Mouse (Mus musculus) embryonic facial prominence, embryonic 11.5 days (tissue): ENCODE measurements at regions not wholly inside any gene's neighbourhood (a gene's known extent, or its start where the extent isn't known, plus 50 kb on each side); places are given as distances from the start of the nearest gene placed in this dataset.
A peak's percentile ranks its signal among the peaks of the same experiment; 100 is the strongest.
"Not testable (repeated sequence)": the region's sequence is repeated elsewhere in the genome, so short reads cannot be mapped to it uniquely, and the experiment has no call there.

Experiments
- ATAC-seq: fragments of 200-750 bp; cut with Nextera tagmentation; replicated peaks from 2 replicates; pipeline ENCODE4 v1.8.0; 2017; ENCODE audit warnings: low read depth; ENCODE audit not compliant: insufficient number of reproducible peaks, low FRiP score, low TSS enrichment
- DNase-seq: peaks from one replicate; pipeline ENCODE4 v3.0.0-alpha.2; 2015; ENCODE audit warnings: low spot score
- H3K27ac ChIP-seq: fragments of 300-500 bp; sonication (generic); replicated peaks from 2 replicates; pipeline ENCODE4 v1.5.1; 2014; ENCODE audit warnings: mild to moderate bottlenecking, low read depth, low read length, control low read depth
- H3K27me3 ChIP-seq: fragments of 300-500 bp; sonication (generic); 2 replicates; pipeline ENCODE4 v1.6.1; 2014; ENCODE audit warnings: mild to moderate bottlenecking, low read length, moderate library complexity, mixed read lengths; ENCODE audit not compliant: control insufficient read depth, insufficient read depth
- H3K36me3 ChIP-seq: fragments of 300-500 bp; sonication (generic); replicated peaks from 2 replicates; pipeline ENCODE4 v1.6.1; 2014; ENCODE audit warnings: low read depth, mild to moderate bottlenecking, low read length, moderate library complexity, mixed read lengths; ENCODE audit not compliant: control insufficient read depth, insufficient read depth
- H3K4me1 ChIP-seq: fragments of 300-500 bp; sonication (generic); 2 replicates; pipeline ENCODE4 v1.6.1; 2014; ENCODE audit warnings: low read length, mixed read lengths; ENCODE audit not compliant: control insufficient read depth, insufficient read depth
- H3K4me2 ChIP-seq: fragments of 300-500 bp; sonication (generic); 2 replicates; pipeline ENCODE4 v1.6.1; 2014; ENCODE audit warnings: low read depth, mild to moderate bottlenecking, control low read depth, low read length, moderate library complexity
- H3K4me3 ChIP-seq: fragments of 300-500 bp; sonication (generic); 2 replicates; pipeline ENCODE4 v1.5.1; 2014; ENCODE audit warnings: low read depth, low read length, control low read depth
- H3K9ac ChIP-seq: fragments of 300-500 bp; sonication (generic); replicated peaks from 2 replicates; pipeline ENCODE4 v1.6.1; 2014; ENCODE audit warnings: mild to moderate bottlenecking, control low read depth, low read length
- H3K9me3 ChIP-seq: fragments of 300-500 bp; sonication (generic); replicated peaks from 2 replicates; pipeline ENCODE4 v1.6.1; 2016; ENCODE audit warnings: mild to moderate bottlenecking, low read length, inconsistent platforms, mixed read lengths; ENCODE audit not compliant: control insufficient read depth
- WGBS: fragments of 180-500 bp; shearing (Covaris S2); extraction: QIAGEN DNeasy Blood & Tissue Kit; methylation state at CpG from one replicate; pipeline ENCODE4 v1.1.7; 2014; 5-methylcytosine and 5-hydroxymethylcytosine counted together

- H3K27ac ChIP-seq, H3K4me1 ChIP-seq, H3K4me3 ChIP-seq, H3K9me3 ChIP-seq, ATAC-seq, H3K4me2 ChIP-seq, H3K27me3 ChIP-seq, DNase-seq, H3K36me3 ChIP-seq, H3K9ac ChIP-seq: not testable (repeated sequence)
- no CpG with 5 or more reads among the region's 3 CpGs for WGBS
Observed at GRCm38 (mm10) chrX:94849549-94849948, 125.2 kb downstream of the Zxdb start.

- Histone ChIP-seq H3K9me3 (no peaks in the 10 kb centered on the region), H3K4me1 (no peaks in the 10 kb centered on the region), H3K27me3 (no peaks in the 10 kb centered on the region), H3K27ac (no peak overlapping the region), H3K36me3 (no peaks in the 10 kb centered on the region), H3K4me3 (no peak overlapping the region), H3K4me2 (no peak overlapping the region), H3K9ac (no peak overlapping the region)
- no peak for ATAC-seq
- WGBS = 52% methylated on average over 1 of the region's 1 CpGs
- DNase-seq = no peak
Observed at GRCm38 (mm10) chrX:94857501-94857900, 133.1 kb downstream of the Zxdb start.

- no peak overlapping the region for H3K4me2 ChIP-seq
- ATAC-seq (no peak), DNase-seq (no peak)
- no peaks in the 10 kb centered on the region for H3K27me3 ChIP-seq
- no peaks in the 10 kb centered on the region for H3K36me3 ChIP-seq
- no peaks in the 10 kb centered on the region for H3K9me3 ChIP-seq
- H3K4me3 ChIP-seq = no peak overlapping the region
- H3K9ac ChIP-seq = no peak overlapping the region
- no peak overlapping the region for H3K27ac ChIP-seq
- no peaks in the 10 kb centered on the region for H3K4me1 ChIP-seq
- 73% methylated on average over 4 of the region's 4 CpGs for WGBS
Observed at GRCm38 (mm10) chrX:94857954-94858353, 133.6 kb downstream of the Zxdb start.

GRCm38 (mm10) chrX:94863123-94863522 lies 138.8 kb downstream of the Zxdb start:
- Histone ChIP-seq H3K36me3 (no peaks in the 10 kb centered on the region), H3K4me2 (no peak overlapping the region), H3K4me3 (no peak overlapping the region), H3K9me3 (no peaks in the 10 kb centered on the region), H3K4me1 (no peaks in the 10 kb centered on the region), H3K27me3 (no peaks in the 10 kb centered on the region), H3K9ac (no peak overlapping the region), H3K27ac (no peak overlapping the region)
- ATAC-seq (no peak), DNase-seq (no peak)
- WGBS = 44% methylated on average over 1 of the region's 1 CpGs

- WGBS = 11% methylated on average over 18 of the region's 18 CpGs
- peak overlapping the region; percentile 29 for H3K4me3 ChIP-seq
- no peaks in the 10 kb centered on the region for H3K27me3 ChIP-seq
- peak overlapping the region; percentile 2; the same call in 1 of the 2 replicates for H3K9ac ChIP-seq
- H3K36me3 ChIP-seq = no peaks in the 10 kb centered on the region
- H3K27ac ChIP-seq = no peak overlapping the region
- DNase-seq (peak; percentile 90), ATAC-seq (peak; percentile 100)
- peak overlapping the region; percentile 49 for H3K4me2 ChIP-seq
- no peaks in the 10 kb centered on the region for H3K9me3 ChIP-seq
- H3K4me1 ChIP-seq = no peaks in the 10 kb centered on the region
Observed at GRCm38 (mm10) chrX:94865531-94866502, 141.4 kb downstream of the Zxdb start.

- not testable (repeated sequence) for H3K36me3 ChIP-seq, H3K27me3 ChIP-seq, H3K9ac ChIP-seq, H3K4me1 ChIP-seq, DNase-seq, H3K9me3 ChIP-seq, H3K27ac ChIP-seq, H3K4me2 ChIP-seq, H3K4me3 ChIP-seq, ATAC-seq
- WGBS = 93% methylated on average over 2 of the region's 2 CpGs
Observed at GRCm38 (mm10) chrX:94883547-94883946, 142.9 kb downstream of the Spin4 start.
